Mouse (Mus musculus): ENCODE data around the gene Pyroxd1. TPM values are rescaled to one million over a fixed set of nuclear protein-coding genes. Genes with fewer than 3 reads are reported as not detected.
"Not testable (repeated sequence)": the region's sequence is repeated elsewhere in the genome, so short reads cannot be mapped to it uniquely, and the experiment has no call there.

Gene Pyroxd1
- polyA plus RNA-seq, 2 experiments = 2.5 to 6.4 TPM

DNA sequence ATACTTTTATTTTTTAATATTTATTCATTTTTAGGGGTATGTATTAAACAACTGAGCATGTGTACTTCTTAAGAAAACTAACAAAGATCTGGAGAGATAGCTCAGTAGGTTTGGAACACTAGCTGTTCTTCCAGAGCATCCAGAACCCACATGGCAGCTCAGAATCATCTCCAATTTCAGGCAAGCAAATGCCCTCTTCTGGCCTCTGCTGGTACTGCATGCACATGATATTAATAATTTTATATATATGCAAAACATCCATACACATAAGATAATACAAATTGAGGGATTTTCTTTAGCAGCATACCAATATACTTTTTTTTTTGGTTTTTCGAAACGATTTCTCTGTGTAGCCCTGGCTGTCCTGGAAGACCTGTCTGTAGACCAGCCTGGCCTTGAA, 1.9 kb upstream of the Pyroxd1 start:
- no peaks in the 10 kb centered on the region for H3K36me3 ChIP-seq (replicated peaks; ENCODE audit: control insufficient read depth, insufficient read depth, low read depth)
- WGBS (ENCODE audit: insufficient replicate concordance) = 23% methylated on average over 2 of the region's 2 CpGs
- no peak for ATAC-seq (ENCODE audit: insufficient read depth)
- peak; percentile 26 to 29 (median 26) for DNase-seq (ENCODE audit: low read depth in 3 of 3, low spot score in 3 of 3)
- H3K4me3 ChIP-seq (ENCODE audit: insufficient read depth in 1 of 2, low read depth in 2 of 2, low read length in 2 of 2) = no peak overlapping the region
- H3K9me3 ChIP-seq (ENCODE audit: control insufficient read depth, low read length) = no peaks in the 10 kb centered on the region
- TF ChIP-seq CTCF (IDR thresholded peaks at IDR 0.05; ENCODE audit: low read depth) = peak; percentile 78
- no peak for TF ChIP-seq EP300 (IDR thresholded peaks at IDR 0.05; ENCODE audit: low read depth)
- peaks cover 7 to 9% of the 10 kb centered on the region in 2 experiments for H3K4me1 ChIP-seq (replicated peaks; ENCODE audit: control insufficient read depth in 2 of 2, insufficient read depth in 2 of 2, low read length in 1 of 2)
- no peak overlapping the region for H3K9ac ChIP-seq (replicated peaks)
- H3K27me3 ChIP-seq (ENCODE audit: control insufficient read depth, insufficient read depth, low read length) = no peaks in the 10 kb centered on the region
- no peak overlapping the region for H3K4me2 ChIP-seq (ENCODE audit: low read depth)
- no peak overlapping the region for H3K27ac ChIP-seq

DNA sequence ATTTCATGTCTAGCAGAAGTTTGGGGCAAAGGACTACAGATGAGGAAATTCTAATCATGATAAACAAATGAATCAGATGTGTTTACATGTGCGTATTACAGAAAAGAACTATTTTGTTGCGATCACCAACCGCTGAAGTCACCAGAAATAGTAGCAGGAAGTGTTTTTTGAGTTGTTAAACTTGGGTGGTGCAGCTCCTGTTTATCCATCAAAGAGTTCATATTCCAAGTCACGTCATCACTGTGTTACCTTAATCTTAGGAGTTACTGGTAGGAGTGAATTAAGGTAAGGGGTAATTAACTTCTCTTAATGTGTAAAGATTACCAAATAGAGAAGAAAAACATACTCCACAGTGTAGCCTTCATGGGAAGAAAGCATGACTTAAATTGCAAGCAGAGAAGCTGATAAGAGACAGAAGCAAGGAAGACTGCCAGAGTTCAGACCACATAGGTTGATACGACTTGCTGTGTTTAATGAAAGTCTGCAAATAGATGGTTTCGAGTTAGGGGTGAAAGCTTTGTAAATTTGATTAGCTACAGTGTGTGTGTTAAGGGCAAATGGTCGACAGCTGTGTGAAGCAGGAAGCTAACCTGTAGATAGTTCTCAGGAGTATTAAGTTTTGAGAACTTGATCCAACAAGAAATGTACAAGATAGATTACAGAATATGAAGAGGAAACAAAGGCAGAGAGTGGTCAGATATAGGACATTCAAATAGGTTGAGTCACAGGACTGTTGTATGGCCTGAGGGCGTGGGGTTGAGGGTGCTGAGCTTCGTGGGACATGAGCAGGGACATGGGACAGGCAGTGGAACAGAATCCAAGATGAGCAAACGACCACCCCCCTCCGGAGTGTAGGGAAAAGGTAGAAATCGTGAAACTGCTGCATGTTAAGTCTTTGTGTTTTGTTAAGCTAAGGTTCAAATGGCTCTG, 992 bp downstream of the Pyroxd1 start:
- H3K4me3 ChIP-seq (ENCODE audit: insufficient read depth in 1 of 2, low read depth in 2 of 2, low read length in 2 of 2) = peak overlapping the region; percentile 73 to 85
- ATAC-seq (ENCODE audit: insufficient read depth) (peak; percentile 14; the same call in 1 of the 2 replicates), DNase-seq (ENCODE audit: low read depth in 3 of 3, low spot score in 3 of 3) (no peak)
- no peak for TF ChIP-seq EP300 (IDR thresholded peaks at IDR 0.05; ENCODE audit: low read depth)
- H3K4me1 ChIP-seq (replicated peaks; ENCODE audit: control insufficient read depth in 2 of 2, insufficient read depth in 2 of 2, low read length in 1 of 2) = peaks cover 7 to 9% of the 10 kb centered on the region in 2 experiments
- peak overlapping the region; percentile 33; the same call in 1 of the 2 replicates for H3K27ac ChIP-seq
- peak overlapping the region; percentile 55 for H3K9ac ChIP-seq (replicated peaks)
- no peaks in the 10 kb centered on the region for H3K36me3 ChIP-seq (replicated peaks; ENCODE audit: control insufficient read depth, insufficient read depth, low read depth)
- H3K4me2 ChIP-seq (ENCODE audit: low read depth) = peak overlapping the region; percentile 78
- 36% methylated on average over 12 of the region's 12 CpGs for WGBS (ENCODE audit: insufficient replicate concordance)
- no peaks in the 10 kb centered on the region for H3K27me3 ChIP-seq (ENCODE audit: control insufficient read depth, insufficient read depth, low read length)
- no peaks in the 10 kb centered on the region for H3K9me3 ChIP-seq (ENCODE audit: control insufficient read depth, low read length)

DNA sequence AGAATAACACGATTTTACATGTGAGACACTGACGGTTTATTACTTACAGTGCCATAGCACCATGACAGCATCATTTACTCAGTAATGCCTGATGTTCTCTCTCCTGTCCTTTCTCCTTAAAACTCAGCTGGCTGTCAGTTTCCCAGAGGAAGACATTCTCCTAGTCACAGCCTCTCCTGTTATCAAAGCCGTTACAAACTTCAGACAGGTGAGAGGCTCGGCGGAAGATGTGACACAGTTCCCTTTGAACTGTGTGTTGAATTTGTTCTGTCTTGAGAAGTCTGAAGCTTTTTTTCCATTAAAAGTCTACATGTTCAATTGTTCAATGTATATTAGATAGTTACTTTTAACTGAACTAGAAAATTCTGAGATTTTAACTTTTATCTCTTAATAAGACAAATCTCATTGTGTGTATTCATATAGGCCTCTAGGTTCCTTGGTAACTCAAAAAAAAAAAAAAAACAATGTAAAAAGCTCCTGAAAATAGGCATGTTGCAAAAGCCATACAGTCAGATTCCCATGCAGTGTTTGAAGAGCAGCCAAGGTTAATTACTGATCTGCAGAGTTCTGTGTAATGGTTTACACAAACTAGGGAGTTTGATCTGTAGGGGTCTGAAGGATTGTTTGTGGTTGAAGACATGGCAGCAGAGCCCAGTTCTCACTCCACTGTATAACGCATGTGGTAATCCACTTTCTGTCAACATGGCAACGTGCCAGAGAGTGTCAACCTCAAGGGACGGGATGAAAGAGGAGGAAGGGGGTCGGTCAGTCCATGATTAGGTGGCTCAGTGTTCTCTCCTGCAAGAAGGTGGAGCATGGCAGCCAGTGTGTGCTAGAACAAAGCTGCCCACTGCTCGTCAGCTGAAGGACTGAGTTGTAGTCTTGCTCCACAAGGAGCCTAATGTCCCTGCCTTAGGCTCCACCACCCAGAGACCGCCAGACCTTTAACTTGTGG, 2.3 kb downstream of the Pyroxd1 start:
- Histone ChIP-seq H3K9ac (replicated peaks) (no peak overlapping the region), H3K4me1 (replicated peaks; ENCODE audit: control insufficient read depth in 2 of 2, insufficient read depth in 2 of 2, low read length in 1 of 2) (peaks cover 9 to 12% of the 10 kb centered on the region in 2 experiments), H3K27me3 (ENCODE audit: control insufficient read depth, insufficient read depth, low read length) (no peaks in the 10 kb centered on the region), H3K9me3 (ENCODE audit: control insufficient read depth, low read length) (no peaks in the 10 kb centered on the region), H3K4me2 (ENCODE audit: low read depth) (no peak overlapping the region), H3K4me3 (ENCODE audit: insufficient read depth in 1 of 2, low read depth in 2 of 2, low read length in 2 of 2) (no peak overlapping the region), H3K27ac (no peak overlapping the region), H3K36me3 (replicated peaks; ENCODE audit: control insufficient read depth, insufficient read depth, low read depth) (no peaks in the 10 kb centered on the region)
- DNase-seq (ENCODE audit: low read depth in 3 of 3, low spot score in 3 of 3) = no peak
- TF ChIP-seq EP300 (IDR thresholded peaks at IDR 0.05; ENCODE audit: low read depth) (no peak), CTCF (IDR thresholded peaks at IDR 0.05; ENCODE audit: low read depth) (no peak)
- no peak for ATAC-seq (ENCODE audit: insufficient read depth)
- WGBS (ENCODE audit: insufficient replicate concordance) = 71% methylated on average over 11 of the region's 11 CpGs

DNA sequence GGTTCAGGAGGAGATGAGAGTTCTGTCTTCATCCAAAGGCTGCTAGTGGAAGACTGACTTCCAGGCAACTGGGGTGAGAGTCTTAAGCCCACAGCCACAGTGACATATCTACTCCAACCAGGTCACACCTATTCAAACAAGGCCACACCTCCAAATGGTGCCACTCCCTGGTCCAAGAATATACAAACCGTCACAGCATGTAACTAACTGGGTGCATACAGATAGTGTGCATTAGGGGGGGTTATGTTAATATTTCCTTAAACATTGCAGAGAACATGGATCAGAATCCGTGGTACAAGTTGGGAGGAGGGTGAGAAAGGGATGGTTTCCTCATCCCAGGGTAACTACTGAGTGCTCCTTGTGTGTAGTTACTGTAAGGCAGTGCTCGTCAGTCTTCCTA, 6.6 kb downstream of the Pyroxd1 start:
- H3K27me3 ChIP-seq (ENCODE audit: control insufficient read depth, insufficient read depth, low read length); H3K27ac ChIP-seq; H3K9me3 ChIP-seq (ENCODE audit: control insufficient read depth, low read length); H3K4me3 ChIP-seq (ENCODE audit: insufficient read depth in 1 of 2, low read depth in 2 of 2, low read length in 2 of 2); H3K4me2 ChIP-seq (ENCODE audit: low read depth); H3K36me3 ChIP-seq (replicated peaks; ENCODE audit: control insufficient read depth, insufficient read depth, low read depth); H3K9ac ChIP-seq (replicated peaks); DNase-seq (ENCODE audit: low read depth in 3 of 3, low spot score in 3 of 3); H3K4me1 ChIP-seq (replicated peaks; ENCODE audit: control insufficient read depth in 2 of 2, insufficient read depth in 2 of 2, low read length in 1 of 2): not testable (repeated sequence)
- ATAC-seq (ENCODE audit: insufficient read depth) = peak; percentile 50; the same call in 1 of the 2 replicates
- 52% methylated on average over 3 of the region's 3 CpGs for WGBS (ENCODE audit: insufficient replicate concordance)

DNA sequence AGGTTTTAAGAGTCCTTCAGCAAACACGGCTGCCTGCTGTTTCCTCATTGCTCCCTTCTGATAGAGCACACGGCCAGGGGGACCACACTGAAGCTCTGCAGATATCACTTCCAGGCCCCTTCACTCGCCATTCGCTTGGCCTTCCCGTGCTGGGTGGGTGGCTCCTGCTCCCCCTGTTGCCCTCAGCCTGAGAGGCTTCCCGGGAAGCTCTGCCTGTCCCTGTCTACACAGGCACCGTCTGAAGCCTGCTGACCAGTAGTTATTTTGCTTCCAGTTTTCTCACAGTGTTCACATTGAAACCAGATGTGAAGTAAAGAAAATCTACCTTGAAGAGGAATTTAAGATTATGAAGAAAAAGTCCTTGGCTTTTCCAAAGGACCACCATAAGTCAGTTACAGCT, 11.7 kb downstream of the Pyroxd1 start:
- TF ChIP-seq CTCF (IDR thresholded peaks at IDR 0.05; ENCODE audit: low read depth) (no peak), EP300 (IDR thresholded peaks at IDR 0.05; ENCODE audit: low read depth) (no peak)
- no peaks in the 10 kb centered on the region for H3K9me3 ChIP-seq (ENCODE audit: control insufficient read depth, low read length)
- H3K36me3 ChIP-seq (replicated peaks; ENCODE audit: control insufficient read depth, insufficient read depth, low read depth) = peaks cover 4% of the 10 kb centered on the region
- H3K4me2 ChIP-seq (ENCODE audit: low read depth) = no peak overlapping the region
- H3K4me3 ChIP-seq (ENCODE audit: insufficient read depth in 1 of 2, low read depth in 2 of 2, low read length in 2 of 2) = no peak overlapping the region
- H3K9ac ChIP-seq (replicated peaks) = no peak overlapping the region
- ATAC-seq (ENCODE audit: insufficient read depth) (no peak), DNase-seq (ENCODE audit: low read depth in 3 of 3, low spot score in 3 of 3) (no peak)
- peaks cover 0 to 4% of the 10 kb centered on the region in 2 experiments; a peak in 1 of 4 replicates for H3K4me1 ChIP-seq (replicated peaks; ENCODE audit: control insufficient read depth in 2 of 2, insufficient read depth in 2 of 2, low read length in 1 of 2)
- no peak overlapping the region for H3K27ac ChIP-seq
- WGBS (ENCODE audit: insufficient replicate concordance) = 57% methylated on average over 7 of the region's 7 CpGs
- no peaks in the 10 kb centered on the region for H3K27me3 ChIP-seq (ENCODE audit: control insufficient read depth, insufficient read depth, low read length)

Measured in liver, embryonic 14.5 days (tissue).